Mouse (Mus musculus) left cerebral cortex, adult 11 months (tissue): ENCODE measurements at regions not wholly inside any gene's neighbourhood (a gene's known extent, or its start where the extent isn't known, plus 50 kb on each side); places are given as distances from the start of the nearest gene placed in this dataset.
A peak's percentile ranks its signal among the peaks of the same experiment; 100 is the strongest.

Experiments used
- DNase-seq: peaks from one replicate; pipeline ENCODE4 v3.0.0; 2022; ENCODE audit warnings: low spot score

- DNase-seq = no peak
Measured at GRCm38 (mm10) chr3:70097813-70098212, 90.4 kb downstream of the Otol1 start.

- no peak for DNase-seq
Measured at GRCm38 (mm10) chr3:70102091-70102490, 94.7 kb downstream of the Otol1 start.

GRCm38 (mm10) chr3:70102593-70103213 lies 95.3 kb downstream of the Otol1 start:
- no peak for DNase-seq

GRCm38 (mm10) chr3:70103983-70104827 lies 96.8 kb downstream of the Otol1 start:
- peak; percentile 61 for DNase-seq

GRCm38 (mm10) chr3:70104828-70105399 lies 97.5 kb downstream of the Otol1 start:
- peak; percentile 54 for DNase-seq

GRCm38 (mm10) chr3:70105561-70105960 lies 98.1 kb downstream of the Otol1 start:
- DNase-seq = no peak

GRCm38 (mm10) chr3:70106141-70106540 lies 98.7 kb downstream of the Otol1 start:
- DNase-seq = no peak

GRCm38 (mm10) chr3:70126212-70126611 lies 118.8 kb downstream of the Otol1 start:
- no peak for DNase-seq

- no peak for DNase-seq
Measured at GRCm38 (mm10) chr3:70130241-70131029, 123.0 kb downstream of the Otol1 start.

GRCm38 (mm10) chr3:70134963-70135362 lies 127.5 kb downstream of the Otol1 start:
- DNase-seq = no peak

- no peak for DNase-seq
Measured at GRCm38 (mm10) chr3:70138488-70138887, 131.1 kb downstream of the Otol1 start.

GRCm38 (mm10) chr3:70138926-70139325 lies 131.5 kb downstream of the Otol1 start:
- DNase-seq = no peak

GRCm38 (mm10) chr3:70145728-70146127 lies 138.3 kb downstream of the Otol1 start:
- no peak for DNase-seq

GRCm38 (mm10) chr3:70151156-70151555 lies 143.7 kb downstream of the Otol1 start:
- DNase-seq = no peak

- DNase-seq = no peak
Measured at GRCm38 (mm10) chr3:70160043-70160442, 152.6 kb downstream of the Otol1 start.

- DNase-seq = no peak
Measured at GRCm38 (mm10) chr3:70171667-70172066, 164.3 kb downstream of the Otol1 start.

- no peak for DNase-seq
Measured at GRCm38 (mm10) chr3:70176391-70176790, 169.0 kb downstream of the Otol1 start.

- DNase-seq = no peak
Measured at GRCm38 (mm10) chr3:70181611-70182010, 174.2 kb downstream of the Otol1 start.

GRCm38 (mm10) chr3:70190741-70191140 lies 183.3 kb downstream of the Otol1 start:
- DNase-seq = no peak

GRCm38 (mm10) chr3:70196671-70197070 lies 189.3 kb downstream of the Otol1 start:
- no peak for DNase-seq

- no peak for DNase-seq
Measured at GRCm38 (mm10) chr3:70198890-70199289, 191.5 kb downstream of the Otol1 start.

GRCm38 (mm10) chr3:70201334-70201943 lies 194.0 kb downstream of the Otol1 start:
- peak; percentile 29 for DNase-seq
